Mouse (Mus musculus) adrenal gland, adult 2 months (tissue): ENCODE measurements around the gene Prim2. TPM values are rescaled to one million over a fixed set of nuclear protein-coding genes. Genes with fewer than 3 reads are reported as not detected.
A peak's percentile ranks its signal among the peaks of the same experiment; 100 is the strongest.

Source experiments
- DNase-seq: peaks from one replicate; pipeline ENCODE4 v3.0.0; 2021
- long read RNA-seq: library from polyadenylated mRNA; stranded (forward); transcript quantifications from one replicate; pipeline ENCODE4 v2.0.0, GENCODE M21; 2021
- polyA plus RNA-seq: library from polyadenylated mRNA; depleted of rRNA; stranded (reverse); fragments of >200 nt; gene quantifications from 2 replicates; pipeline ENCODE4 v1.2.3, GENCODE M21; 2012; rRNA removed
- total RNA-seq, 2 experiments: library from RNA; stranded (reverse); gene quantifications; 2 replicates each; pipeline ENCODE4 v1.2.3; 2021

Prim2 gene
- total RNA-seq (1 to 10 TPM; 4.3 to 4.4 TPM), polyA plus RNA-seq (1.2 TPM in 2 replicates)
- long read RNA-seq, partial matches to known transcripts: 0 of 4 reads
- long read RNA-seq, other reads (novel, unspliced or antisense): 0 of 4 reads

DNA sequence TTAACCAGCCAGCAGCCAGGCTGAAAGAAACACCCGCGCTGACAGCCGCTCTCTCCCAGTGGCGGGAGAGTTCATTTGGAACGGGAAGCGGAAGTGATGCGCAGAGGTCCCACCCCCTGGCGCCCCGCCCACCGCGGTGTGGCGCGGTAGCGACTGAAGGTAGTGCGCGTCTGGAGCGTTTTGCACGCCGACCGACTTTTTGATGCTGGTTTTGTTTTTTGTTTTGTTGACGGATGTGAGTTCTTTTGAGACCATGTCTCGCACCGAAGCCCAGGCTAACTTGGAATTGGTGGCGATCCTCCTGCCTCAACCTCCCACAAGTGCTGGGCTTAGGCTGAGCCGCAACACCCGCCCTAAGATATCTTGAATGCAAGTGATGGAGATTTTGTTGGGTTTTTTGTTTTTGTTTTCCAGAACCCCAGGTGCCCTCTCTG is at the start of gene Prim2:
Gene Prim2, minus strand, starts transcription at position 88 of the 434 bp plus-strand sequence.
- DNase-seq: peak; percentile 92

DNA sequence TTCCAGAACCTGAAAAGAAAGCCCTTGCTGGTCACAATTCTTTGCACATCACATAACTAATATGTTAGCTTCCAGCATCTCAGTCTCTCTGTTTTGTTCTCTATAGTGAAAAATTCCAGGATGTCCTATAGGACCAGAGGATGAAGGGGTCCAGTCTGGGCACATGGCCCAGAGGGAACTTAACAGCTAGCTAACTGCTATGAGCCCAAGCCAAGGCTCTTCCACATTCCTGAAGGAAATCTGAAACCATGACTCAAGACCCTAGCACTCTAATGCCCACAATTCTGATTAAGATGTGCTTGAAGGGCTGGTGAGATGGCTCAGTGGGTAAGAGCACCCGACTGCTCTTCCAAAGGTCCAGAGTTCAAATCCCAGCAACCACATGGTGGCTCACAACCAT is 48.0 kb upstream of the Prim2 start:
- DNase-seq: no peak

DNA sequence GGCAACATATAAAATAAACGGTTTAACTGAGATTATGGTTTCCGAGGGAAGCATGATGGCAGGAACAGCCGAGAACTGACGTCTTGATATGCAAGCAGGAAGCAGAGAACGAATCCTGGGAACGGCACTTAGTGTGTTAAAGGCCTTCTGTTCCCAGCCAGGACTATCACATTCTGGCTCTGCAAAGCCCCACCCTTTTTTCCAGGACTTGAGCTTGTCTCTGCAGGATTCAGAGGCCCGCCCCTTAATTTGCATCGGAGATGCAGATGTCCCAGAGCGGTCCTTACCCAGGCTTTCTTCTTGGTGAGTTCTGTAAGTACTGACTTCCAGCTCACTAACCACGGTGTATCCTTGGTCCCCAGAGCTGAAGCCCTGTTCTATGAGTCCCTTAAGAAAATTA is 45.2 kb upstream of the Prim2 start:
- no peak for DNase-seq

DNA sequence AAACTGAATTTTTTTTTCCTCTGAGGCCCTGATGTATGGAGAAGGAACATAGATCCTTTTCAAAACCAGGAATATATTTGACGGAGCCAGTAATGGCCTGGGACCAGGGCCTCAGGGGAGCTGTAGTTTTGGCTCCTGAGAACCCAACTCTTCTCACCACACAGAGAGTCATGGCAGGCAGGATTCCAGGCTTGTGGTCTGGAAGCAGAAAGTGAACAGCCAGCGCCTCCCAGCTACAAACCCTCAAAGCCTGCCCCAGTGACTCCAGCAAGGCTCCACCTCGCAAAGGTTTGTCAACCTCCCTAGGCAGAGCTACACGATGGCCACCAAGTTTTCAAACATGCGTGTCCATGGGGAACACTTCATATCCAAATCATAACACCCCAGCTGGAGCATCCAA is 42.4 kb upstream of the Prim2 start:
- no peak for DNase-seq

DNA sequence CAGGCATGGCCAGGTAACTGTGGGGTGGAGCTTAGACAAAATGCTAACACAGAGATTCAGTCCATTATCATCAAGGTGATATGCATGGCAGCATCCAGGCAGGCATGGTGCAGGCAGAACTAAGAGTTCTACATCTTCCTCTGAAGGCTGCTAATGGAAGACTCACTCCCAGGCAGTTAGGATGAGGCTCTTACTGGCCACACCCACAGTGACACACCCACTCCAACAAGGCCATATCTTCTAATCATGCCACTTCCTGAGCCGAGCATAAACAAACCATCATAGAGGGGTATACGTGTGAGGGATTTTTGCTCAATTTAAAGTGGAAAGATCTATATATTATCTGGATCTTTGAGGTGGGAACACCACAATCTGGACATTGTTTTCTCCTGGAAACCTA is 40.0 kb upstream of the Prim2 start:
- no peak for DNase-seq

DNA sequence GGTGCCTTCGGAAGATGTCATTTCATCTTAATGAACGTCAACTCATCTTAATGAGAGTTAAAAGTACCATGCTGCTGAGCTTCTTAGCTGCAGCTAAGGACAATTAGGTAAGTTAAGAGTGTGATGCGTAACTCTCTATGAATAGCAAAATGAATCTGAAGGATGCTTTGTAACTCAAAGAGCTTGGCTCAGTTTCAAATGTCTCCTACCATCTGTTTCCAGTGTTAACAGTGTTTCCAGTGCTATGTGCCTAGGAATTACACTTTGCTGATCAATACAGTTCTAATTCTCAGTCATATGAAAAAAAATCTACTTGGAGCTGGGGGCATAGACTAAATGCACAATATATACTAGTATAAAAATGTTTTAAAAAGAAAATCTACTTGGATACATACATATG is 31.6 kb upstream of the Prim2 start:
- no peak for DNase-seq

DNA sequence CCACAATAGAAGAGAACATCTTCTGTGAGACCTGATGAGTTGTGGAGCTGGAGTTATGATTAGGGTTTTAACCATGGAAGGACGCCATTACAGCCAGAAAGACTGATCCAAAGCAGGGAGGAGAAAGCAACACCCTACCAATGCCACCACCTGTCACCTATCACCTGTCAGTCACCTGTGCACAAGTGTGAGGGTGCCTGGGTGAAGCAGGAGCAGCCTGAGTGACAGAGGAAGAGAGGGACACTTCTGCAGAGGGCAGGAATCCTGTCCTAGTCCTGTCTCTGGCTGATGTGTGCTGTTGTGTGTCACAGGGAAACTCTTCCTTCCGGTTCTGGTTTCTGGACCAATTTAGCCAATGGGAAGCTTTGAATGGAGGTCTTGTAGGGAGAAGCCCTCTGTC is 26.4 kb upstream of the Prim2 start:
- no peak for DNase-seq

DNA sequence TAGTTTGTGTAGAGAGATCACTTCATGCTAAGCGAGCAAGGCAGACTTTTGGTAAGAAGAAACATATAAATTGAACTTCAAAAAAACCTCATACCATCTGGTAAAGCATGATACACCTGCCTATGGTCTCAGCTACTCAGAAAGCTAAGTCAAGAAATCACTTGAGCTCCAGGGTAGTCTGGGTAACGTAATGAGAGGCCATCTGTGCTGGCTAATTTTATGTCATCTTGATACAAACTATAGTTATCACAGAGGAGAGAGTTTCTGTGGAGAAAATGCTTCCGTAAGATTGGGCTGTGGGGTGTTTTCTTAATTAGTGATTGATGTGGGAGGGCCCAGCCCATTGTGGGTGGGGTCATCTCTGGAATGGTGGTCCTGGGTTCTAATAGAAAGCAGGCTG is 24.3 kb upstream of the Prim2 start:
- DNase-seq: no peak

DNA sequence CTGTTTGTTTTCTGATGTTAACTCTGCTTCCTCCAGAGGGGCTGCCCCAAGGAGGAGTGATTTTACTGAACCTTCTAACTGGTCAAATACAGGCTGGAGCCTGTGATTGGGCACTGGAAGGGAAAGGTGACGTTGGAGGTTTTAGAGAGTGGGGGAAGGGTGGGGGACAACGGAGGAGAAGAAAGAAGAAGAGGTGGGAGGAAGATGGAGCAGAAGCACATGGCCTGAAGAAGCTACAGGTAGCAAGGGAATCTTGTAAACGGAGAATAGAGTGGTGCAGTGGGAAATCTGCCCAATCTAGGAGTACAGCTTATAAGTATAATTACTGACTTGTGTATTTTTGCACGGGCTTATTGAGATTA is 20.5 kb upstream of the Prim2 start:
- no peak for DNase-seq

DNA sequence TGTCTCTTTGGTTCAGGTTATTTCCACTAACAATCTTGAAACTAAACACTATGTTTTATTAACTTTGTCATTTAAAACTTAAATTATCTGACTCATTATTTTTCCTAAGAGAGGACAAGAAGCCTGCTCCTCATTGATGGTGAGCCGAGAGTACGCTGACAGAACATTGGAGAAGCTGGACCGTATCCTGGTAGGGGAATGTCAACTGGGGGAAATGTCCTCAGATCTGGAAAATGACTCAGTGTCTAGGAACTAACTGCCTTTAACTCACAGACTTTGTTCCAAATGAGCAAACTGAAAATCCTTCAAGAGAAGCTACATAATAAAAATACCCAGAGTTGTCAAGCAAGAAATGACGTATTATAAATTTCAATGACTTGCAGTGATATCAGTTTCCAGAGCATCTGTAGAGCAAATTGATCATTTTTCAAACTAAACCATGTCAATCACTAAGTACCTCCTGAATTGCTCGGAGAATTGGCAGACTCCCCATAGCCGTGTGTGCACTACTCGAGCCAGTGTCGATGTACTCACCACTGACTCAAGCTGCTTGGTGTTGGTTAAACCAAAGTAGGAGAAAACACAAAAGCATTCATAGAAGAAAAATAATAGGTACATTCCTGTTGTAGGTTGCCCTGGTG is 20.0 kb upstream of the Prim2 start:
- no peak for DNase-seq

DNA sequence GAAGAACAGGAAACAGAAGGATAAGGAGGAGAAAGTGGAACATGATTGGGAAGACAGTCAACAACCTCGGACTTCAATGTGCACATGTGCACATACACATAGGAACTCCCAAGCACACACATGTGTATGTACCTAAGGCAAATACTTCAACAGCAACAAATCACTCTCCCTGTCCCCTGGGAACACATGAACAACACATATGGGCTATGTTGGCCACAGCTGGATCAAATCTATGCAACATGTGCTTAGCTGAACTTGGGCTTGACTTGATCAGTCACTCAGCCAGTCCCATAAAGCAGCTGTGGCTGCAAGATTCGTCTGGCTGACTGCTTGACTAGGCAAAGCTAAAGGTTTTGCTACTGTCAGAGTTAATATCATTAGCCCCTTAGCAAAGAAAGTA is 19.2 kb upstream of the Prim2 start:
- no peak for DNase-seq

DNA sequence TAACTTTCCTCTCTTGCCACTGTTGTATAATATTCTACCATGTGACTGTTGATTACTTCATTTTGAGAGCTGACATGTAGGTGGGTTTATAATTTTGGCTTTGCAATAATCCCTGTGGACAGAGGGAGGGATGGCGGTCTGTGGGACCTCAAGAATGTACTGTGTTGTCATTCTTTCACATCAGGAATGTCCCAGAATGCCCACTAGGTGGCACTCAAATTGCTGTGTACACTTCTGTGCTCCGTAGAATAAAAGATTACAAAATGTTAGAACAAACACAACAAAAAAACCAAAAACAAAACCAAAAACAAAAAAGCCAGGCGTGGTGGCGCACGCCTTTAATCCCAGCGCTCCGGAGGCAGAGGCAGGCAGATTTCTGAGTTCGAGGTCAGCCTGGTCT is 14.9 kb upstream of the Prim2 start:
- DNase-seq: peak; percentile 3

DNA sequence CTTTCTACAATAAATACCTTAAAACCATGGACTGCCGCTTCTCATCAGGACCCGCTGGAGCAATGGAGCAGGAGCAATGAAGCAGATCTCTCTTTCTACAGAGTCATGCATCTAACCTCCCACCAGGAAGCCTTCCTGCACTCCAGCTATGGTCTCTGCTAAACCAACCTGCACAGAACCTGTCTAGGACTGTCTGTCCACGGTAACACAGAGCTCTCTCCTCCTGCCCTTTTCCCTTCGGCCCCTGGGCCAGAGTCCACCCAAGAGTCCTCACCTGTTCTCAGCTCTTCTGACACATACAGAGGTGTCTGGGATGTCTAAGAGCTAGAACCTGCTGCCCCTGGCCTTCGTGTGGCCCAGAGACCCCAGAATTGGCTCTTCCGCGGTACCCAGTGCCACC is 11.3 kb upstream of the Prim2 start:
- no peak for DNase-seq

DNA sequence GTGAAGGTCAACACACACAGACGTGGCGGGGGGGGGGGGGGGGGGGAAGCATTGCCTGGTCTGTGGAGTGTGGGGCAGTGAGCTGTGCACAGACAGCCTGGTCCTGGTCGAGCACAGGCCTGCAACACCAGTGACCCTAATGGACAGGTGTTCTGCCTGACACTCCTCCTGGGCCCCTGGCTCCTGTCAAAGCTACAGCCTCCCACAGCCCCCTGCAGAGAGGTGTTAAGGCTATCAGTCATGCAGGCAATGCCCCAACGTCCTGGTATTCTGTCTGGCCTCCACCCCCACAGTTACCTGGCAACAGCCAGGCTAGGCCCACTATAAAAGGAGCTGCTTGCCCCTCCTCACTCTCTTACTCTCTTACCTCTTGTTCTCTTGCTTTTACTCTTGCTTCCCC is 10.8 kb upstream of the Prim2 start:
- DNase-seq: no peak

DNA sequence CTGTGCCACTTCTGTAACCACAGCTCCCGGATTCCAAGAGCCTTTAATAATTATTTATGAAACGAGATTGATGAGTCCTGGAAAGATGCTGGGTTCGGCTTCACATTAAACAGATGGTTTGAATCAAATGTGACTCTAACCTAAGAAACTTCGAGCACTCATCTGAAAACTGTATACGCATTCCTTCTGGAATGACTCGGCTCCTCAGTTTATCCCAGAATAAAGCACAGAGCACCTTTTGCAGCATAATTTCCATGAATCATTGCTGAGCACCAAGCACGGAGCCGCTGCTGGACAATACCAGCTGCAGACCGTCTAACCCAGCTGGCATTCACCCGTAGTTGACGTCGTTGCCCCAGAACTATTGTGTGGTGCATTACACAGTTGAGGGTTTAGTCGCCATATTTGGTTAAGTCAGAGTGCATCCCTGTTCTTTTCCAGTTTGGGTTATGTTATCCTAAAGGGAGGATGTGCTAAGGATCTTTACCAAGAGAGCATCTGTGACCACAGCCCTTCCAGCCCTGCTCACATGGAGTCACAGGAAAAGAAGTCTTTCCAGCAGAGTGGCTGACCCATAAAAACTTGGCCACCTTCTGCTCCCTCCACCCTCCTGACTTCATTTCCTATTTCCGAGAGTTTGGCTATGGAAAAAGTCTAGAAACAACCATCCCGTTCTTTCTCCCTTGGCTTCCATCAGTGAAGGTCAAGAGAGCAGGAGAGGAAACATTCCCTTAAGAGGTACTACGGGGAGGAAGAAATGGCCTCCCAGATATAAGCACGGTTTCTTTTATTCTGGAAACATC is 3.8 kb upstream of the Prim2 start:
- no peak for DNase-seq

DNA sequence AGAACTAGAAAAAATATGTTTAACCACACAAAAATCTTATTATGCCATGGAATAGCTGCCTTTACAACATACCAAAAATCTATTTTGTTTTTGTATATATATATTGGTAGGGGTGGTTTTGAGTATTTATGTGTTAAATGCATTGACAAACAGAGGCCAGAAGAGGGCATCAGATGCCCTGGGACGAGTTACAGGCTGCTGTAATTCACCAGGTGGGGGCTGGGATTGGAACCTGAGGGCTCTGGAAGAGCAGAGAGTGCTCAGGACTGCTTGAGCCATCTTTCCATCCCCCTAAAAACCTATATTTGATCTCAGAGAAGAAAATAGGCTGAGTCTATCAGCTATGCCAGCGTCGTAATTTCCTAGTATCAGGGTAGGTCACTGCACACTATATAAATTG is 2.9 kb upstream of the Prim2 start:
- DNase-seq: no peak

DNA sequence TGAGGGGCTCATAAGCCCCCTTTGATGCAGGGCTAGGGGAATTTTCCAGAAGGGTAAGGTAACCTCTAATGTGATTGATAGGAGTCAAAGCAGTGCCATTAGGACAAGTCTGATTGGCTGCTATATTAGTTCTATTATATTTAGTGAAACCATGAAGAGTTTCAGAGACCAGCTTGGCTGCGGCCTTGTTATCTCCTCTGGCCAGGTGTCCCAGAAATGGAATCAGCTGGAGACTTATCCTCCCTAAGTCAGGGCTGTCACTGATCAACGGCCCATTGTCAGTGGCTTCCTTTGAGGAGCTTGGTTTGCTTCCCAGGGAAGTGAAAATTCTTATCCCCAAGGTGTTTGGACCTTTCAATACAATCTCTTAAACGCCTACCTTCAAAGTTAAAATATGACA is 2.5 kb upstream of the Prim2 start:
- no peak for DNase-seq

DNA sequence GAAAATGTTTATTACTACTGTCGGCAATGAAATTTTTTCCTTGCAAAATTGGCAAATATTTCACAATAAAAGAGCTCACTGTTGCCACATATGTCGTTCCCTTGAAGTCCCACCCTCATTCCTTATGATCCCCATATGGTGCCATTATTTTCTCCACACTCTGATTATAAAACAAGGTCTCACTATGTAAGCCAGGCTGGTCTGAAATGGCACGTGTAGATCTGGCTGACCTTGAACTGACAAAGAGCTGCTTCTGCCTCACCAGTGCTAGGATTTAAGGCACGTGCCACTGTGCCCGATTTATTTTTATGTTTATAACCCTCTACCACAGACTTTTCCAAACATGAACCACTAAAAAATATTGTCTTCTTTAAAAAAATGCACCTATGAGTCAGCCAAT is 1.8 kb upstream of the Prim2 start:
- peak; percentile 35 for DNase-seq

DNA sequence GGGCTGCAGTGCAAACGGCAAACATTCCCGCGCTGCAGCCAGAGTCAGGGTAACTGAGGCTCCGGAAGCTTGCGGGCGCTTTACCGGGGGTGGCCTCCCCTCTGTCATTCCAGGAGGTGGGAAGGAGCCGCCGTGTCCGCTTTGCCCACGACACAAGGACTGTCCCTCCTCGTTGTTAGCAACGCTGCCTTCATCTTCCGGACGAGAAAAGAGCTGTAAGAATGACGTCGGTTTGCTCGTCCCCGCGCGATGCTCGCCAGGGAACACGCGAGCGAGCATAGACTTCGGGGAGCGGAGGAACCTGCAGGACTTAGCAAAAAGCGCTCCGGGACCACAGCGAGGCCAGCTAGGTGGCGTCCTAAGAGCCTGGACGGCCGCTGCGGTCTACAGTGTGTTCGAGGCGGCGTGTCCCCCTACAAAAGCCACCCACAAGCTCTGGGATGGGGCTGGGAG is 595 bp upstream of the Prim2 start:
- peak; percentile 75 for DNase-seq

DNA sequence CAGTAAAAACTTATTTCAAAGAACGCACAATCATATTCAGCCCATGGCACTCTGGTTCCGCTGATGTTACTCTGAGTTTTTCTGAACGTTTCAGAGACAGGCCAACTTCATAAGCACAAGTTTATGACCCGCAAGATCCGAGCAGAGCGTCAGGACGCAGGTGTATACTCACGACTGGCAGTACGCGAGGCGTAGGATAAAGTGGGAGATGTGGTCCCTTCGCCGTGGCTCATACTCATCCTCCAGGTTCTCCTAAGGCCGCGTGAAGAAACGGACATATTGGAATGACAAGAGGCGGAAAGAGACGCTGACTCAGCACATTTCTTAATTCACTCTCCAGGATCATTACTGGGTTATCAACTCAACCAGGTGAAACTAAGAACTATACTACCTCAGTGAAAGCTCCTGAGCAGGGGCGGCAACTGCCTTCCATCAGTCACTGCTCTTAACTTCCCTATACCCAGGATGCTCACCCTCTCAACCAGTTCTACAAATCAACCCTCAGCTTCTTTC is 5.9 kb downstream of the Prim2 start:
- DNase-seq: no peak

DNA sequence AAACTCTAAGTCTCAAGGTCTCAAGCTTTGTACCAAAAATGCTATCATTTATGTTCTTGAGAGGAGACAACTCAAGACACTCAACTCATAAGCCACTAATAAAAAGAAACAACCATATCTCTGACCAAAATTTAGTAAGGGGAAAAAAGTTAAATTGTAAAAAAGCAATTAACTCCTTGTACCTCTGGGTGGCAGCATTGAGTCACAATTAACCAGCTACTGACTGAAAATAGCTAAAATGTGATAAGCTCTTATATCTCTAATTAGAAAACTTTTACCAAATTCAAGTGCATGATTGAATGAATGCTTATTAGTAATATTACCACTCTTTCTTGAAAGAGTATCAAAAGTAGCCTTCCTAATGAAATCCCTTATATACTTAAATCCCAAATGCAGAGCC is 6.4 kb downstream of the Prim2 start:
- DNase-seq: no peak

DNA sequence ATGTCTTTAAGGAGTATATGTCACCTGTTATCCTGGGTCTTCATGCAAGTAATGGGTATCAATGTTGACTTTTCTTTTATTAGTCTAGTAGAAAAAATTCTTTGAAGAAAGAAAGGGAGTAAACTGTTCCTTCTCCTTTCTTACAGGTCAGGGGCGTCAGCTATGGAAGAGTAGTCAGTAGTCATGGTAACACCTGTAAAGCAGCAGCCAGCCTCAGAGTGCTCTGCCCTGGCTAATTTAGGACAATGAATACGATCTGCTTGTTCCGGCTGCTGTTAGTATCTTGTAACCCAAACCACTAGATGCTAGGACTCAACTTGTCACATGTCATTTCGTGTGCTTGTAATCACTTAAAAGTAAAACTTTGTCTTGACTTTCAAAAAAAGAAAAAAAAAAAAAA is 11.3 kb downstream of the Prim2 start:
- DNase-seq: no peak

DNA sequence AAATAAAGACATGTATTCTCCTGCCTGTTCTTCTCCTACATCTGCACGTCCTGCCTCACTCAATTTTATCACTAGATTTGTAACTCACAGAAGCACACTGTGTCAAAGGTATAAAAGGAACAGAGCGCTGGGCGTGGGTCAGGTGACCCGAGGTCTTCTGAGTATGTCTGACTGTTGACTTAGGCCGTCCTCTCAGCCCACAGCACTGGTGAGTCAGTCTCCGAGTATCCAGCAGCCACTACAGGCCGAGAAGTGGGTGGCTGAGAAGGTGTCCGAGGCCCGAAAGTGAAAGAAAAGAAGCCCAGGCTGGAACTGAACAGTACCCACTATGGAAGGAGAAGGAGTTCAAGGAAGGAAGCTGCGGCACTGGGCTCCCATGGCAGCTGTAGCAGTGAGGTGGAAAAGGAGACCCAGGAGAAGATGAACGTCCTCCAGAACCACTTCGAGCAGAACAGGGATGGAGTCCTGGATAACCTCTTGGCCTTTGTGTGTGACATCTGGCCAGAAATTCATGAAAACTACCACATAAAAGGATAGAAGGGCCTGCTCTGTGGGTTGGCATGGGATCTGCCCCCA is 11.9 kb downstream of the Prim2 start:
- DNase-seq: no peak
